Mouse (Mus musculus) heart, adult 2 months (tissue): Measurements from ENCODE around the gene Ift88. TPM values are rescaled to one million over a fixed set of nuclear protein-coding genes. Genes with fewer than 3 reads are reported as not detected.
A peak's percentile ranks its signal among the peaks of the same experiment; 100 is the strongest.

Source experiments
- DNase-seq, 2 experiments: peaks; one replicate each; pipeline ENCODE4 v3.0.0; 2021
- H3K27ac ChIP-seq: fragments of 200-600 bp; 2 replicates; pipeline ENCODE4 v1.8.1; 2022
- H3K27me3 ChIP-seq: fragments of 200-500 bp; 2 replicates; pipeline ENCODE4 v1.6.1; 2012; ENCODE audit warnings: mild to moderate bottlenecking, low read length, inconsistent platforms, mixed read lengths; ENCODE audit not compliant: control insufficient read depth, insufficient read depth
- H3K36me3 ChIP-seq: fragments of 200-500 bp; 2 replicates; pipeline ENCODE4 v1.6.1; 2012; ENCODE audit warnings: low read length, inconsistent platforms; ENCODE audit not compliant: control insufficient read depth, insufficient read depth
- H3K4me1 ChIP-seq: fragments of 200-500 bp; 2 replicates; pipeline ENCODE4 v1.6.1; 2011; ENCODE audit warnings: low read length; ENCODE audit not compliant: control insufficient read depth, insufficient read depth
- H3K4me3 ChIP-seq: fragments of 200-600 bp; 2 replicates; pipeline ENCODE4 v1.8.1; 2022
- H3K79me2 ChIP-seq: fragments of 200-500 bp; replicated peaks from 2 replicates; pipeline ENCODE4 v1.6.1; 2012; ENCODE audit warnings: mild to moderate bottlenecking, inconsistent platforms, low read length, moderate library complexity, mixed read lengths; ENCODE audit not compliant: control insufficient read depth, insufficient read depth
- H3K9ac ChIP-seq: fragments of 200-500 bp; 2 replicates; pipeline ENCODE4 v1.6.1; 2012; ENCODE audit warnings: low read depth, mild to moderate bottlenecking, control low read depth, inconsistent platforms, low read length, mixed read lengths
- CTCF ChIP-seq: fragments of 200-600 bp; IDR thresholded peaks from 2 replicates; pipeline ENCODE4 v1.8.1; 2022; ENCODE audit warnings: antibody characterized with exemption, mild to moderate bottlenecking, moderate library complexity
- EP300 ChIP-seq: fragments of 200-500 bp; IDR thresholded peaks from 2 replicates; pipeline ENCODE4 v1.6.1; 2011; ENCODE audit warnings: low read depth, low read length, control low read depth; ENCODE audit not compliant: insufficient read depth
- POLR2A ChIP-seq: fragments of 200-500 bp; IDR thresholded peaks from 2 replicates; pipeline ENCODE4 v1.6.1; 2011; ENCODE audit warnings: mild to moderate bottlenecking, low read depth, low read length, control low read depth; ENCODE audit not compliant: insufficient read depth
- WGBS: fragments of 180-500 bp; shearing (Covaris S2); methylation state at CpG from one replicate; pipeline ENCODE4 v1.1.7; 2018; 5-methylcytosine and 5-hydroxymethylcytosine counted together
- intact Hi-C: fragments of 180-260 bp; cut with DNase I; formaldehyde crosslinking; loops from one replicate; pipeline ENCODE4 v1.15.1; 2025
- polyA plus RNA-seq: library from polyadenylated mRNA; depleted of rRNA; stranded (reverse); fragments of >200 nt; gene quantifications from 2 replicates; pipeline ENCODE4 v1.2.3, GENCODE M21; 2012
- total RNA-seq, 2 experiments: library from RNA; stranded (reverse); gene quantifications; 2 replicates each; pipeline ENCODE4 v1.2.3; 2021

The Ift88 gene
- total and polyA plus RNA-seq, 3 experiments: 4.3 to 5.1 (median 4.5) TPM

- Histone ChIP-seq H3K27me3 (no peaks in the 10 kb centered on the region), H3K4me3 (peak overlapping the region; percentile 76), H3K27ac (peak overlapping the region; percentile 77), H3K36me3 (no peaks in the 10 kb centered on the region), H3K4me1 (no peaks in the 10 kb centered on the region; the same call in none of the 2 replicates), H3K79me2 (no peaks in the 10 kb centered on the region), H3K9ac (peak overlapping the region; percentile 37)
- intact Hi-C loops: loop anchor here (2.0 kb wide), 1 partner anchor 24 kb away; no protein-coding TSS in a partner anchor
- 6% methylated on average over 13 of the region's 13 CpGs for WGBS
- TF ChIP-seq CTCF (no peak), POLR2A (no peak)
- peak in 1 of 2 experiments; percentile 47 for DNase-seq
These were observed 24.9 kb upstream of the Ift88 start for GRCm38 (mm10) chr14:57398813-57399427.

DNA sequence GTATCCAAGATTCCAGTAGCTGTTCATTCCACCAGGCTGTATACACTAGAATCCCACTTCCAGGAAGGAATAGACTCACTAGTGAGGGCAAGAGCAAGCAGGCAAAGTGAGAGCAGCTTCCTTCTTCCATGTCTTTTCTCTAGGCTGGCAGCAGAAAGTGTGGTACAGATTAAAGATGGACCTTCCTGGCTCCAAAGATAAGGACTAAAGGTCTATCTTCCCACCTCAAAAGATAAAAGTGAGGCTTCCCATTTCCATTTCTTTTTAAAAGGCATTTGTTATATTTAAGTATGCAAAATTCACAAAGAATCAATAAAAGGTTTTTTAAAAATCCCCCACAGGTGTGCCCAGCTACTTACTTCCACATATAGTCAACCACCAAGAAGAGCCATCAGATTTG lies 21.0 kb upstream of the Ift88 start:
- Histone ChIP-seq H3K79me2 (no peaks in the 10 kb centered on the region), H3K4me3 (no peak overlapping the region), H3K36me3 (no peaks in the 10 kb centered on the region), H3K27me3 (no peaks in the 10 kb centered on the region), H3K4me1 (peaks cover 1% of the 10 kb centered on the region; the same call in 1 of the 2 replicates), H3K27ac (no peak overlapping the region), H3K9ac (no peak overlapping the region)
- intact Hi-C loops: no loop called here
- no peak for DNase-seq
- TF ChIP-seq POLR2A (no peak), EP300 (no peak), CTCF (no peak)

DNA sequence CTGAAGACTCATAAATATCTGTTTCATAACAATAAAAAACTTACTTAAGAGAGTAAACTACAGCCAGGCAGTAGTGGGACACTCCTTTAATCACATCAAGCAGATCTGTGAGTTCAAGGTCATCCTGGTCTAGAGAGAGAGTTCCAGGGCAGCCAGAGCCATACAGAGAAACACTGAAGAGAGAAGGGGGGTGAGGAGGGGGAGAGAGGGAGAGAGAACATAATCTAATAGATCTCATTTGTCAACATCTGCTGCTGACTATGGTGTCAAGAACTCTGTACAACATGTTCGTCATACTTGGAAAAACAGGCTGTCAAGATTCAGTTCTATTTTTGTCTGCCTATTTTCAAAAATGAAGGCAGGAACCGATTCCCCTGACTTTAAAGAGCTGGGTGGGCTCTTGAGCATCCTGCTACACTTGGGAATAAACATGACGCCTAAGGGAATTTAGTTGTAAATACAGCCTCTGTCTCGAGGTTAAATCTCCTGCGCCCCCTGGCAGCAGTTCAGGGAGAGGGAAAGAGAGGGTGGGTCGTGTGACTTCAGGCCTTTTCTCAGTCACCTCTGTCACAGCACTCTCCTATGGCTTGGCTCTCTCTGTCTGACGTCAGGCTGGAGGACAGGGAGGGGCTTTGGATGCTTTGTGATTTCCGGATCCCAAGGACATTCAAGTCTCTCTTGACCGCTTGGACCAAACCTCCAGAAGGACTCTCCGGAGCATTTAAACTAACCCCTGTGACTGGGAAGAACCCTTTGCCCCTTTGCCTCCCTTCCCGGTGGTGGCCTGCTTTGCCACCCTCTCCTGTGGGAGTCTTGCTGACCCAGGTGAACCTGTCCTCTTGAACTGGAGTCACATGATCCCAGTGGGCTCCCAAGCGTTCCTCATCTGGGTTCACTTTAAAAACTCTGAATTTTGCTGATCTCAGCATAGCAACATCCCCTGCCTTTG lies 16.5 kb upstream of the Ift88 start:
- Histone ChIP-seq H3K79me2 (no peaks in the 10 kb centered on the region), H3K27ac (no peak overlapping the region), H3K4me1 (0 out of 2 replicates have a peak, but pooled peaks cover 1% of the 10 kb centered on the region), H3K27me3 (no peaks in the 10 kb centered on the region), H3K4me3 (no peak overlapping the region), H3K36me3 (no peaks in the 10 kb centered on the region), H3K9ac (no peak overlapping the region)
- TF ChIP-seq EP300 (no peak), CTCF (peak; percentile 60)
- DNase-seq: peak; percentile 44 to 45
- intact Hi-C loops: no loop called here
- 8% methylated on average over 12 of the region's 12 CpGs for WGBS

- Histone ChIP-seq H3K79me2 (no peaks in the 10 kb centered on the region), H3K27ac (no peak overlapping the region), H3K4me1 (0 out of 2 replicates have a peak, but pooled peaks cover 1% of the 10 kb centered on the region), H3K4me3 (no peak overlapping the region), H3K9ac (no peak overlapping the region), H3K36me3 (no peaks in the 10 kb centered on the region), H3K27me3 (no peaks in the 10 kb centered on the region)
- intact Hi-C loops: loop anchor here (2.0 kb wide), 1 partner anchor 299 kb away; no protein-coding TSS in a partner anchor
- TF ChIP-seq EP300 (no peak), POLR2A (no peak), CTCF (no peak)
- no peak for DNase-seq
- WGBS: 79% methylated on average over 8 of the region's 8 CpGs
These were observed 15.8 kb upstream of the Ift88 start for GRCm38 (mm10) chr14:57408100-57408499.

DNA sequence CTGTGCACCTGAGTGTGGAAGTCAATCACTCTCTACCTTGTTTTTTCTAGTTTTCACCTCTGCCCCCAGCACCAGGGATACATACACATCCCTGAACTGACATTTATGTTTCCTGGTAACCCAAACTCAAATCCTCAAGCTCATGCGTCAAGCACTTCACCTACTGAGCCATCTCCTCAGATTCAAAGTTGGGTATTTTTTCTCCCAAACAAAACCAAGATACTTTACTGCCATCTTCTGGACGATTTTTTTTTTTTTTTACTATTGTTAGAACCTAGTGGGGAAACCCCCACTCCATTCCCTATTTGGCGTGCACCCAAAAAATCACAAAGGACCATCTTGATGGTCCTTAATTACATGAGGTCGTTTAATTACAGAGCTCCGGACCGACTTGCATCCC lies 14.8 kb upstream of the Ift88 start:
- H3K79me2 ChIP-seq: no peaks in the 10 kb centered on the region
- no peak overlapping the region for H3K9ac ChIP-seq
- no peak overlapping the region for H3K27ac ChIP-seq
- no peaks in the 10 kb centered on the region for H3K36me3 ChIP-seq
- 10% methylated on average over 6 of the region's 6 CpGs for WGBS
- intact Hi-C loops: loop anchor here (2.0 kb wide), 1 partner anchor 300 kb away; no protein-coding TSS in a partner anchor
- no peak overlapping the region for H3K4me3 ChIP-seq
- 0 out of 2 replicates have a peak, but pooled peaks cover 1% of the 10 kb centered on the region for H3K4me1 ChIP-seq
- no peaks in the 10 kb centered on the region for H3K27me3 ChIP-seq
- no peak for DNase-seq
- TF ChIP-seq CTCF (peak; percentile 43), EP300 (no peak)

GRCm38 (mm10) chr14:57412166-57412565 lies 11.7 kb upstream of the Ift88 start:
- Histone ChIP-seq H3K79me2 (no peaks in the 10 kb centered on the region), H3K36me3 (no peaks in the 10 kb centered on the region), H3K9ac (no peak overlapping the region), H3K27ac (no peak overlapping the region), H3K4me3 (no peak overlapping the region), H3K4me1 (0 out of 2 replicates have a peak, but pooled peaks cover 1% of the 10 kb centered on the region), H3K27me3 (no peaks in the 10 kb centered on the region)
- no peak for DNase-seq
- TF ChIP-seq POLR2A (no peak), CTCF (no peak), EP300 (no peak)
- 55% methylated on average over 7 of the region's 7 CpGs for WGBS
- intact Hi-C loops: no loop called here
